Mouse (Mus musculus) erythroblast, embryonic 14.5 days (primary cell): ENCODE data around the gene Ano9. TPM values are rescaled to one million over a fixed set of nuclear protein-coding genes. Genes with fewer than 3 reads are reported as not detected.

Experiments used
- H3K27me3 ChIP-seq: 2 replicates; pipeline ENCODE4 v1.6.1; 2012; ENCODE audit warnings: inconsistent platforms; ENCODE audit not compliant: control insufficient read depth
- H3K36me3 ChIP-seq: 2 replicates; pipeline ENCODE4 v1.6.1; 2012; ENCODE audit warnings: mild to moderate bottlenecking, inconsistent platforms; ENCODE audit not compliant: control insufficient read depth
- H3K4me1 ChIP-seq: 2 replicates; pipeline ENCODE4 v1.6.1; 2012; ENCODE audit warnings: inconsistent platforms; ENCODE audit not compliant: control insufficient read depth
- H3K4me3 ChIP-seq: replicated peaks from 2 replicates; pipeline ENCODE3; 2012; ENCODE audit warnings: moderate library complexity, mild to moderate bottlenecking, inconsistent platforms
- H3K9me3 ChIP-seq: 2 replicates; pipeline ENCODE4 v1.6.1; 2012; ENCODE audit warnings: low read length, inconsistent platforms, mixed read lengths; ENCODE audit not compliant: control insufficient read depth
- GATA1 ChIP-seq: IDR thresholded peaks from 2 replicates; pipeline ENCODE4 v1.6.1; 2012; ENCODE audit warnings: low read length, inconsistent platforms, mixed read lengths
- TAL1 ChIP-seq: IDR thresholded peaks from 3 replicates; pipeline ENCODE4 v1.6.1; 2012; ENCODE audit warnings: low read length, inconsistent platforms, mixed read lengths
- polyA plus RNA-seq: library from polyadenylated mRNA; stranded (reverse); fragments of >175 nt; gene quantifications from 2 replicates; pipeline ENCODE4 v1.2.3, GENCODE M21; 2012

The Ano9 gene
- polyA plus RNA-seq, 1 experiment: not detected

- H3K4me1 ChIP-seq: peaks cover 97% of the 10 kb centered on the region
- H3K36me3 ChIP-seq: peaks cover 100% of the 10 kb centered on the region
- H3K9me3 ChIP-seq: no peaks in the 10 kb centered on the region
- no peaks in the 10 kb centered on the region for H3K27me3 ChIP-seq
- TF ChIP-seq TAL1: no peak
- no peak for TF ChIP-seq GATA1
- H3K4me3 ChIP-seq: peak overlapping the region; percentile 5
Measured at GRCm38 (mm10) chr7:141143112-141143511, 25.5 kb upstream of the Ano9 start.

- H3K4me3 ChIP-seq: peak overlapping the region; percentile 31
- peaks cover 100% of the 10 kb centered on the region for H3K36me3 ChIP-seq
- H3K4me1 ChIP-seq: peaks cover 95% of the 10 kb centered on the region
- H3K9me3 ChIP-seq: no peaks in the 10 kb centered on the region
- TF ChIP-seq TAL1 (no peak), GATA1 (no peak)
- H3K27me3 ChIP-seq: no peaks in the 10 kb centered on the region
Measured at GRCm38 (mm10) chr7:141141326-141141725, 23.7 kb upstream of the Ano9 start.

GRCm38 (mm10) chr7:141131904-141132755, 14.5 kb upstream of the Ano9 start:
- TF ChIP-seq GATA1: peak; percentile 92
- TF ChIP-seq TAL1: peak; percentile 95
- peak overlapping the region; percentile 70 for H3K4me3 ChIP-seq
- peaks cover 50% of the 10 kb centered on the region for H3K36me3 ChIP-seq
- H3K27me3 ChIP-seq: no peaks in the 10 kb centered on the region
- H3K4me1 ChIP-seq: peaks cover 87% of the 10 kb centered on the region
- no peaks in the 10 kb centered on the region for H3K9me3 ChIP-seq

DNA sequence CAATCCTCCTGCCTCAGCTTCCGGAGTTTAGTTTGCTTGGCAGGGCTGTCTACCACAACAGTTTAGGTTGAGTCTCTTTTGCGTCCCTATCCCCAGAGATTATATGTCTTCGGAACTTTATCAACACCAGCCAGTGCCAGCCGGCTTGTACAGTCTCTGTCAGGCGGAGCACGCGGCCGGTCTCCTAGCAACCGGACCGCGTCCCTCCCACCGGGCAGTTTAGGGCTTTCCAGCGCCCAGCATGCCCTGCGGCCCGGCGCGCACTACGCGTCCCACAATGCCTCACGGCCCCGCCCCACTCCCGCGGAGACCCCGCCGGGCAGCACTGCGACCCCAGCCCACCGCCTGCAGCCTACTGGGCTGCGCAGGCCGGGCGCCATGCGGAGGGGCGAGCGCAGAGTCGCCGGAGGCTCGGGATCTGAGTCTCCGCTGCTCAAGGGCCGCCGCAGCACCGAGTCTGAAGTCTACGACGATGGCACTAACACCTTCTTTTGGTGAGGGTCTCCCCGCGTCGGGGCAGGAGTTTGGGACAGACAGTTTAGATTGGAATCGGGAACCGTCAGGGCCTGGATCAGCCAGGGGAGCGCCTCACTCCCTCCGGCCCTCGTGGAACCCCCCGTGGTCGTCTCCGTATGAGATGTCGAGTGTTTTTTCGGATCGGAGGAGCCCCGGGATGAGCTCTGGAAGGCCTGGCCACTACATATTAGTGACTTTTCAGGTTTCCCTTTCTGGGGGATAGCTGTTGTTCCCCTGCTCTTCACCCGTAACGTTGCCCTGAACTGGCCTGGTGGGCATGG, 13.6 kb upstream of the Ano9 start:
- Histone ChIP-seq H3K36me3 (peaks cover 41% of the 10 kb centered on the region), H3K4me3 (peak overlapping the region; percentile 70), H3K4me1 (peaks cover 87% of the 10 kb centered on the region), H3K27me3 (no peaks in the 10 kb centered on the region), H3K9me3 (no peaks in the 10 kb centered on the region)
- peak; percentile 48; the same call in 1 of the 2 replicates for TF ChIP-seq GATA1
- peak; percentile 67 for TF ChIP-seq TAL1

DNA sequence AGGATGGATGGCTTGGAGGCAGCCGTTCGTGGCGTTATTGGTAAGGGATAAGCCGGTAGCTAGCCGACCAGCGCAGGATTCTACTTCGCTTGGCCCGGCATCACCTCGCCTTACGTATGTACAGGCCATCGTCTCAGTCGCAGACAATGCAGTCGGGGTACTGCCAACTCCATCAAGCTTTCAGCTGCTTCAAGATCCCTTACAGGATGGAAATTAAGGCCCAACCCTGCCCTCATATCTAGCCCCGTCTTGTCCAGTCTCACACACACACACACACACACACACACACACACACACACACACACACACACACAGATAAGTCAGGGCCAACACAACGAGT, 5.9 kb upstream of the Ano9 start:
- Histone ChIP-seq H3K4me3 (peak overlapping the region; percentile 75), H3K9me3 (no peaks in the 10 kb centered on the region), H3K27me3 (no peaks in the 10 kb centered on the region), H3K4me1 (peaks cover 91% of the 10 kb centered on the region), H3K36me3 (no peaks in the 10 kb centered on the region)
- TF ChIP-seq GATA1: no peak
- TF ChIP-seq TAL1: no peak

DNA sequence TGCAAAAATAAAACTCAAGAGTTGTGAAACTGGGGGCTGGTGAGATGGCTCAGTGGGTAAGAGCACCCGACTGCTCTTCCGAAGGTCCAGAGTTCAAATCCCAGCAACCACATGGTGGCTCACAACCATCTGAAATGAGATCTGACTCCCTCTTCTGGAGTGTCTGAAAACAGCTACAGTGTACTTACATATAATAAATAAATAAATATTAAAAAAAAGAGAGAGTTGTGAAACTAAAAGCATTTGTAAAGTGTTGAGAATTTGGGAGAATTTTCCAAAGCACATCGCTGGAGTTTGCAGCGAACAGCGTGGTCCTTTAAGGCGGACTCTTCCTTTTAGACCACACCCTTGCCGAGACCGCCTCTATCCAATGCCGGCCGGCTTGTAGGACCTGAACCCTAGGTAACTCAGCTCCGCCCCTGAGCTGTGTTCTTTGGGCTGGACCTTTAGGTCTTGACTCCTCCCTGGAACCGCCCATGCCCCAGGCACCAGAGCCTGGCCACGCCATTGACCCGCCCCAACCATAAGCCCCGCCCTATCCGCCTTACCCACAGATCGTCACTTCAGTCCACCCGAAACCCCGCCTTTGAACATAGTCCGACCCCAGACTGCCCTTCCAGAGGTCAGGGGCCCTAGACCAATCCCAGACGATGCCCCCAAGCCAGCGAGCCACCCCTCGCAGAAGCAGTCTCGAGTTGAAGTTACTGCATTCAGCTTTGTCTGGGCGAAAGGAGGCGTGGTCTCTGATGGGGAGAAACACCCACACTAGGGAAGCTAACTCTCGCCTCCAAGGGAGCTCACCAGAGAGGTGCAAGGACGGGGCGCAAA, 5.3 kb upstream of the Ano9 start:
- Histone ChIP-seq H3K9me3 (no peaks in the 10 kb centered on the region), H3K36me3 (no peaks in the 10 kb centered on the region), H3K27me3 (no peaks in the 10 kb centered on the region), H3K4me1 (peaks cover 91% of the 10 kb centered on the region), H3K4me3 (peak overlapping the region; percentile 75)
- TF ChIP-seq GATA1 (no peak), TAL1 (no peak)

- H3K4me1 ChIP-seq: peaks cover 91% of the 10 kb centered on the region
- no peaks in the 10 kb centered on the region for H3K27me3 ChIP-seq
- no peak for TF ChIP-seq TAL1
- no peak for TF ChIP-seq GATA1
- H3K36me3 ChIP-seq: no peaks in the 10 kb centered on the region
- peak within 1 kb of the TSS; percentile 75 for H3K4me3 ChIP-seq
- H3K9me3 ChIP-seq: no peaks in the 10 kb centered on the region
Measured at GRCm38 (mm10) chr7:141122245-141122644, 4.6 kb upstream of the Ano9 start, which contains the start of gene Ptdss2. TSS of gene Ptdss2 (plus strand) at chr7:141122382.

DNA sequence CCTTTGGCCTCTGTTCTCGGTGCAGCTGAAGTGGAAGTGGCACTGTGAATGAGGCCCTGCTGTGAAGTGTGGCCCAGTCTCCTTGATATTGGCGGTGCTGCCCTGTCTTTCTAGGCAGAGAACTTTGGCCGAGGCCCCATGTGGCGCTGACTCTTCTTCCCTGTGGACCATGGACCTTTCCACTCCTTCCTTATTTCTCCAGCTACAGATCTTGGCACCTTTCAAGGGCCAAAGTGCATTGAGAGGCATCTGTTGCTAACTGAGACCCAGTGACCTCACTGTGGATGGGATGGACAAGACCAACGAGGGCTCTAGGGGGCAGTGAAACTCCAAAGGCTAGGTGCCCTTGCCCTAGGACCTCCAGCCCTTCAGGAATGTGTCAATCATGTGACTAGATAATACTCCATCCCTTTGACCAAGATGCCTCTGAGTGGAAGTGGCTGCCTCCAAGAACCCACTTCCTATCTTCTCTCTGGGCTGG, 3.5 kb upstream of the Ano9 start:
- H3K4me1 ChIP-seq: peaks cover 86% of the 10 kb centered on the region
- TF ChIP-seq GATA1 (no peak), TAL1 (no peak)
- H3K4me3 ChIP-seq: no peak overlapping the region
- H3K36me3 ChIP-seq: no peaks in the 10 kb centered on the region
- no peaks in the 10 kb centered on the region for H3K9me3 ChIP-seq
- no peaks in the 10 kb centered on the region for H3K27me3 ChIP-seq
